Mouse (Mus musculus) left cerebral cortex, postnatal 10 days (tissue): ENCODE measurements around the gene Nrgn. TPM values are rescaled to one million over a fixed set of nuclear protein-coding genes. Genes with fewer than 3 reads are reported as not detected.

Experiments used
- DNase-seq, 2 experiments: peaks; one replicate each; pipeline ENCODE4 v3.0.0; 2021 to 2022; ENCODE audit warnings: low spot score in 2 of 2, mixed read lengths in 1 of 2; ENCODE audit errors: extremely low spot score in 1 of 2
- intact Hi-C: fragments of 180-260 bp; cut with DNase I; formaldehyde crosslinking; loops from one replicate; pipeline ENCODE4 v1.15.1; 2025
- total RNA-seq, 2 experiments: library from RNA; stranded (reverse); gene quantifications; 2 replicates each; pipeline ENCODE4 v1.2.3; 2021

Nrgn gene
- total RNA-seq, 2 experiments from 2014 or later, result 1,798 to 1,800 TPM

GRCm38 (mm10) chr9:37560617-37561016 is 7.9 kb upstream of the Nrgn start:
- intact Hi-C loops, result no loop called here

DNA sequence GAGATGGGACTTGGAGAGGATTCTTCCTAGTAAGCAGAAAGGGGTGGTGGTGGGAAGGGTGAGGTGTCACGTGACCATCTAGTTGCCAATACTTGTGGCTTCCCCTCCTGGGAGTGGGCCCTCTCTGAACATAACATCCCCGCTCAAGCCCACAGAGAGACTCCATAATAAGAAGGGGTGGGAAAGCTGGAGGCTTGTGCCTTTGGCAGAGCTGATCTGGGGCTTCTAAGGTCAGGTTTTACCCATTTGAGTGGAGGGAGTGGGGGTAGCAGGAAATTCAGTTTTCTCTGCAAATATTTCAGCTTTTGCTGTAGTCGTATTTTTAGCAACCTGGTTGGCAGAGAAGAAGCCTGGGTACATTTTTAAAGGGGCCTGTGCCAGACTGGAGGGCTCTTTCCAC is 3.7 kb upstream of the Nrgn start:
- no peak for DNase-seq
- intact Hi-C loops, result no loop called here

More at GRCm38 (mm10) chr9:37560617-37561016, 7.9 kb upstream of the Nrgn start:
- DNase-seq, result no peak

GRCm38 (mm10) chr9:37554838-37555748 is 2.4 kb upstream of the Nrgn start, which contains the start of gene Siae:
Gene Siae (plus strand): TSS chr9:37555698.
- DNase-seq, result no peak
- intact Hi-C loops, result no loop called here

DNA sequence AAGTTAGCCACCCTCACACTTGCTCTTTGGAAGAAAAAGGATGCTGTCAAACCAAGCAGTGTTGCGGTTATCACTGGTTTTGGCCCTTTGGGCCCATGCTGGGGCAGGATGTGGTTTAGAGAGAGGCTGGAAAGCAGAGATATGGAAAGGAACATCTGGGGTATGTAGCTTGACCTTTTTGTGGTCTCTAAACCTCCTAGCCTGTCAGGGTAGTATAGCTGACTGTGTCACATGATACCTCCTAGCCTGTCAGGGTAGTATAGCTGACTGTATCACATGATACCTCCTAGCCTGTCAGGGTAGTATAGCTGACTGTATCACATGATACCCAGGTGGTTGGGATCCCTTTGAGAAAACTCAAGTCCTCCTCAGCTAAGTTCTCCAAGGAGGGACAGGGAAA is 1.6 kb upstream of the Nrgn start:
- intact Hi-C loops, result no loop called here
- no peak for DNase-seq

DNA sequence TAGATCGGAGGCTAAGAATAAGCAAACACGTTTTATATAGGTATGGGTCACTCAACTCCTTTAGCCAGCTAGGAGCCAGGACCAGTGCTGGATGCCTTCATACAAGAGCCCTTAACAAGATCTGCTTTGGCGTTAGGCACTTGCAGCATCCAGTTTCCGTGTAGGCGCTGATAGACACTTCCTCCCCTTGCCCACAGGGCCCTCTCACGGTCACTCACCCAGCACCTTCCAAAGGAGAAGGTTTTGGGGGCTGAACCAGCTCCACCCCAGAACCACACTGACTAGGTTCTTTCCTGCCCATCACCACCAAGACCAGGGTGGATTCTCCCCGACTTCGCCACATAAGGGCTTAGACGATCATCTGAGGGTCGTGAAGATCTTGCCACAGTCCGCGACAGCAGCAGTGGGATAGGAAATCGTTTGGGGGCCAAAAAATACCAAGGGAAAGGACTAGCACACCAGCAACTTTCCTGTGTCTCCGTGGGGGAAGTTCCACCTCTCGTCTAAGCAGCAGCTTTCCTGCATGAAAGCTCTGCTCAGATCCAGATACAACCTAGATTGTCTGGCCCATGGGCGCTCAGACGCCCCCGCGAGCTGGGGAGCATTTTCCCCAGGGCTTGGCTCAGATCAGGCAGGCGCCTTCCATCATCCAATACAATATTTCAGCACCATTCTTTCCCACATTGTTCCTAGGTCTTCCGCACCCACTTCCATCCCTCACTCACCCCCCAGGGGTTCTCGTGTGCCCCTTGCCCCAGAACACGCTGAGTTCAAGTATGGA is 763 bp downstream of the Nrgn start:
- no peak for DNase-seq
- intact Hi-C loops, result loop anchor here (2.0 kb wide), 1 partner anchor 61 kb away; the partner anchor contains the start of gene Spa17

GRCm38 (mm10) chr9:37550435-37550834 is 2.3 kb downstream of the Nrgn start:
- intact Hi-C loops, result loop anchor here (2.0 kb wide), 1 partner anchor 62 kb away; the partner anchor contains the start of gene Spa17
- DNase-seq, result no peak

DNA sequence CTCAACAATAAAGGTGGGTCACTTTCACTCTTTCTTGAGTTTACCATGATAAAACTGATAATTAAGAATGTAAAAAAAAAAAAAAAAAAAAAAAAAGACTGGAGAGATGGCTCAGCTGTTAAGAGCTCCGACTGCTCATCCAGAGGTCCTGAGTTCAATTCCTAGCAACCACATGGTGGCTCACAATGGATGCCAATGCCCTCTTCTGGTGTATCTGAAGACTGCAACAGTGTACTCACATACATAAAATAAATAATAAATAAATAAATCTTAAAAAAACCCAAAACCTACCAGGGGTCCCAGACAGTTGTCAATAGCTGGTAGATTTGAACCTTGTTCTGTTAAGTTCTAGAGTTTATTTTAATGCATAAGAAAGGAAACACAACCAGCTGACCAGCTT is 5.8 kb downstream of the Nrgn start:
- intact Hi-C loops, result no loop called here
- no peak for DNase-seq

GRCm38 (mm10) chr9:37545847-37546452 is 6.8 kb downstream of the Nrgn start:
- intact Hi-C loops, result loop anchor here (2.0 kb wide), 1 partner anchor 83 kb away; no protein-coding TSS in a partner anchor
- no peak for DNase-seq

GRCm38 (mm10) chr9:37545166-37545610 is 7.5 kb downstream of the Nrgn start:
- intact Hi-C loops, result loop anchor here (2.0 kb wide), 1 partner anchor 82 kb away; no protein-coding TSS in a partner anchor
- DNase-seq, result no peak

- intact Hi-C loops, result loop anchor here (2.0 to 5.0 kb wide), 2 partner anchors 82 to 132 kb away; no protein-coding TSS in a partner anchor
- DNase-seq, result peak; percentile 58 to 82
Observed at GRCm38 (mm10) chr9:37544447-37545165, 8.1 kb downstream of the Nrgn start.

- no peak for DNase-seq
- intact Hi-C loops, result loop anchor here (2.0 to 5.0 kb wide), 2 partner anchors 81 to 132 kb away; no protein-coding TSS in a partner anchor
Observed at GRCm38 (mm10) chr9:37543869-37544440, 8.7 kb downstream of the Nrgn start.

DNA sequence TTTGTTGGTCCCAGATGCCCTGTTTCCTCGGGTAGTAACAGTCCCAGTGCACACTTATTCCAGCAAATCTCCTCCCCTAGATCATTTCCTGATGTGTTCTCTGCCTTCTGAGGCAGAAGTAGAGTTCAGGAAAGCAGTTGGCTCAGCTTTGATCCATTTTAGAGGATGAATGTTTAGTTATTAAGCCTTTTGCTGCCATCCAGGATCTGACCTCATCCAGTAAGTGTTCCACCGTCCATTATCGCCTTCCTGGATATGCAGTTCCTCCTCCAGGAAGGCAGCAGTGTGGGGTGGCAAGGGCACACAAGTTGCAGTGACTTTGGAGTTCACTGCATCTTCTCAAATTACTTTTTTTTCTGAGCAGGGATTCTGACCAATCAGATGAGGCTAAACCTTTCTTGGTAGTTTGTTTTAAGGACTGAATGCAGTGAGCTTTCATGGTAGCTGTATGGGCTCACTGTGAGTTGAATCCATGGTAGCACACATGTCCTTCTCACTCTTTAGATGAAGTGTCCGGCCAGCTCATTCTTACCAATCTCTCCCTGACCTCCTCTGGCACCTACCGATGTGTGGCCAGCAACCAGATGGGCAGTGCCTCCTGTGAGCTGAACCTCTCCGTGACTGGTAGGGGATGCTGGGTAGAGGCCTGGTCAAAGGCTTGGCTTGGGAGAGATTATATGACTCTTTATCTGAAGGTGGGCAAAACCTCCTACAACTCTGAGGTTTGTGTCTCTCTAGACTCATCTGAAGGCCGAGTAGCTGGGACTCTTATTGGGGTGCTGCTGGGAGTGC is 10.7 kb downstream of the Nrgn start:
- DNase-seq, result no peak
- intact Hi-C loops, result loop anchor here (5.0 kb wide), 1 partner anchor 130 kb away; no protein-coding TSS in a partner anchor

DNA sequence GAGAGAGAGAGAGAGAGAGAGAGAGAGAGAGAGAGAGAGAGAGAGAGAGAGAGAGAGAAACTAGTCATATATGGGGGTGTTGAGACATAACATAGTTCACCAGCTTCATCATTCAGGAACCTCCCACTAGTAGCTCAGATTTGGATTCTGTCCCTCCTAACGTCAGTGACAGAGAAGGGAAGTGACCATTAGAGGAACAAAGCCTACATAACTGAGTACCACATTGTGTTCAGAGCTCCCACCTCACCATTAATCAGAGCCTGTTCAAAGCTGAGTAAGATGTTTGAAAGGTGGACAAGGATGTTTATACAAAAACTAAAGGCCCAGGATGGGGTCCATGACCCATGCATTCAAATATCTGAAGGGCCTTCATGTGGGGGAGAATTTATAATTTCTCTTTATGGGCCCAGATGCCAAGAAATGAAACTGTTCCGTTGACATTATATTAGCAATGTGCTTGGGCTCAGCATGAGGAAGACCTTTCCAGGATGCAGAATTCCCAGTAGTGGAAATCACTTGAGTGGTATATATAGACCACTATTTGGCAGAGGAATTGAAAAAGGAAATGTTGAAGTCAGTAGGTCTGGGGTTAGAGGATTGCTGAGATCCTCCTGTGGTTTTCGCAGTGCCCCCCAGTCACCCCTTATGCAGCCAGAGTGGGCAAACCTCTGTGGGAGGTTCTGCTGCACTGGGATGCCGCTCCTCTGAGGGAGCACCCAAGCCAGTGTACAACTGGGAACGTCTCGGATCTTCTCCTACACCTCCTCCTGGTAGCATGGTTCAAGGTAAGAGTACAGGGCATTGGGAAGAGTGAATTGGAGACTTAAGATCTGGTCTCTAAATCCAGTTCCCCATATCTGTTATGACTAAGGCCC is 11.8 kb downstream of the Nrgn start:
- no peak for DNase-seq
- intact Hi-C loops, result loop anchor here (5.0 kb wide), 1 partner anchor 129 kb away; no protein-coding TSS in a partner anchor

DNA sequence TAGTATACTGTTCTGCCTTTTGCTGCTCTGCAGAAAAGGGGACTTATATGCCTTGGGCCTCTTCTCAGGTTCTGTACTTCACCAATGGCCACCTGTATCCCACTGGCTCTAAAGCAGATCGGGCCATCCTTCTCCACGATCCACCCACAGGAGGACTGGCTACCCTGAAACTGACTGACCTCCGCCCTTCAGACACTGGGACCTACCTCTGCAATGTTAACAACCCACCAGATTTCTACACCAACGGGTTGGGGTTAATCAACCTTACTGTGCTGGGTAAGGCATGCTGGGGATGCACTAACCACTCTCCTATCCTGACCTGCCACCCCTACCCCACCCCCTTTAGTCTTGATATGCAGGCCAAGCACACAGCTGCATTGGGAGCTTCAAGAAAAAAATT is 12.5 kb downstream of the Nrgn start:
- DNase-seq, result peak in 1 of 2 experiments; percentile 25
- intact Hi-C loops, result loop anchor here (5.0 kb wide), 1 partner anchor 128 kb away; no protein-coding TSS in a partner anchor

- intact Hi-C loops, result loop anchor here (5.0 kb wide), 1 partner anchor 127 kb away; no protein-coding TSS in a partner anchor
- peak in 1 of 2 experiments; percentile 71 for DNase-seq
Observed at GRCm38 (mm10) chr9:37539170-37540025, 13.3 kb downstream of the Nrgn start, which contains the start of gene Vsig2. Gene Vsig2 (plus strand): TSS chr9:37539255.
